Mouse (Mus musculus) lung, adult 10 weeks (tissue): ENCODE measurements around the gene Apol7c. TPM values are rescaled to one million over a fixed set of nuclear protein-coding genes. Genes with fewer than 3 reads are reported as not detected.

Source experiments
- polyA plus RNA-seq: library from polyadenylated mRNA; stranded (reverse); fragments of 350-450 nt; fragmentation: Illumina TruSeq; extraction: RNeasy Lipid Tissue Mini Kit (QIAGEN cat#74804); gene quantifications from one replicate; pipeline ENCODE4 v1.2.3, GENCODE M21; 2014; ENCODE audit warnings: low read depth, low replicate concordance; ENCODE audit not compliant: insufficient read depth

Apol7c gene
- 1.2 TPM for polyA plus RNA-seq

GRCm38 (mm10) chr15:77533216-77533615 is at the start of gene Apol7c:
Apol7c (minus strand) TSS chr15:77533316.

DNA sequence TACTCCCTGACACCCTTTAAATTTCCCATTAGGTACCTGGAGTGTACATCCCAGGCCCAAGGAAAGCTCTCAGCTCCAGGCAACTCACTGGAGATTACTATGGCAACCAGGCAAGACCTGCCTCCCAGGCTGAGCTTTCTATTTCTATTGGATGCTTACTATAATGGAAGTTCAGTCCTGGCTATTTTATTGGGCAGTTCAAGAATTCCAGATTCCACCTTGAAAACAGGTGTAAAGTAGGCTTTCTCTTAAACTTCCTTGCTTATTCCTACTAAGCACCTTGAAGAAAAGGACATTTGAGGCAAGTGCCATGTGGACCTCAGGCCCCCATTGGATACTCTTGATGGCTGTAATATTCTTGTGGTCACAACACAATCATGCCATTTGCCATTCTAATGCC is 28.7 kb upstream of the Apol7c start, which contains the start of gene 1700025B11Rik:
Gene 1700025B11Rik, minus strand, starts transcription at position 101 of the 400 bp plus-strand sequence.

DNA sequence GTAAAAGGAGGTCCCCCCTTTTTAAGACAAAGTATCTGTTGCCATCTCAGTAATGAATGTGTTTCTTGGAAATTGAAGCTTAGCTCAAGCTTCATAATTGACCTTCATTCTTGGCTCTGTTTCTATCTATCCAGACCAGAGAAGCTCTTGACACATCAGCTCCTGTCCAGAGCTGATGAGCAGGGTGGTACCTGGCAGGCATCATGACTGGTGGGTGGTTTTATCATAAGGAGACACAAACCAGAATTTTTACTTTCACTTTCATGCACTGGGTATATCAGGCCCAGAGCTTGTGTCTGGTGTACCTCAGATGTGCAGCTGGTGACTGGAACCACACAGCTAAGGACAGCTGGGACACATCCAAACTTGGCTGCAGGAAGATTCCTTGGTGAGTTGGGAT is 25.1 kb downstream of the Apol7c start, which contains the start of gene Apol11a:
Gene Apol11a, plus strand, starts transcription at position 306 of the 400 bp plus-strand sequence.

GRCm38 (mm10) chr15:77476693-77477092 is 56.4 kb downstream of the Apol7c start, which contains the start of gene Apol10a:
Apol10a (plus strand) TSS chr15:77477047.

Other genes starting within 250 kb of the Apol7c start
- 11.6 TPM for gene Rbfox2, start 226.3 kb downstream of the Apol7c start, polyA plus RNA-seq
- gene Apol7a, start 134.2 kb downstream of the Apol7c start, polyA plus RNA-seq: 0.37 TPM
- 3.4 TPM for gene Apol9a, start 122.2 kb downstream of the Apol7c start, polyA plus RNA-seq
- not detected for gene Apol7b, start 85.8 kb downstream of the Apol7c start, polyA plus RNA-seq
- not detected for gene Apol10a, start 56.3 kb downstream of the Apol7c start, polyA plus RNA-seq
- gene Apol11a, start 25.0 kb downstream of the Apol7c start, polyA plus RNA-seq: not detected
- gene 1700025B11Rik, start 28.6 kb upstream of the Apol7c start, polyA plus RNA-seq: not detected
- 2.4 TPM for gene Apol10b, start 62.8 kb upstream of the Apol7c start, polyA plus RNA-seq
- not detected for gene Gm36245, start 65.9 kb upstream of the Apol7c start, polyA plus RNA-seq
- gene Apol11b, start 110.0 kb upstream of the Apol7c start, polyA plus RNA-seq: not detected
- gene Apol7e, start 165.5 kb upstream of the Apol7c start, polyA plus RNA-seq: 1.9 TPM
- 3.7 TPM for gene Apol9b, start 195.7 kb upstream of the Apol7c start, polyA plus RNA-seq
- gene Apol8, start 223.7 kb upstream of the Apol7c start, polyA plus RNA-seq: not detected